Mouse (Mus musculus) layer of hippocampus, postnatal 25 days (tissue): ENCODE measurements around the gene H1foo. TPM values are rescaled to one million over a fixed set of nuclear protein-coding genes. Genes with fewer than 3 reads are reported as not detected.

Source experiments
- DNase-seq, 2 experiments: peaks; one replicate each; pipeline ENCODE4 v3.0.0; 2022; ENCODE audit warnings: mixed read lengths in 2 of 2, low spot score in 1 of 2; ENCODE audit errors: extremely low spot score in 1 of 2
- total RNA-seq, 2 experiments: library from RNA; stranded (reverse); gene quantifications; 2 replicates each; pipeline ENCODE4 v1.2.3; 2021

H1foo gene
- total RNA-seq, 2 experiments from 2014 or later = not detected

DNA sequence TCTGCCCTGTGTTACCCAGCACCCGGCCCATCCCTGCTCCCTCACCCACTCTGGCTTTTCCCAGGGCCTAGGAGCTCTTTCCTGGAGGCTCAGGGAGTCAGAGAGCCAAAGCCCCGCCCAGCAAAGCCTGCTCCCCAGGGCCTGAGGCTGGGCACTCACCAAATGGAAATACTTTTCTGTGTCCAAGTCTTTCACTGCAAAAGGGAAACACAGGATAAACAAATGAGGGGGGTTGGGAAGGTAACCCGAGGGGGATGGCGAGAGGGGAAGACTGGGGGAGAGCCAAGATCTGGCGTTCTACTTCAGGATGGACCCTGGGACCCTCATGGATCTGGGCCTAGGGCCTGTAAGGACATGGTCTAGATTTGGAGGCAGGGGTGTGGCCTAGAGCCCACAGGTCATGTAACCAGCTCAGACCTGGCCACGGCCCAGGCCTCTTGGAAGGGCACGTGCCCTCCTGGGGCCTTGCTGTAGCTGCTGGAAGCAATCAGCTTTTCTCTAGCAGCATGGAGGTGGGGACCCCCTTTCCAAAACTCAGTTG is 14.5 kb downstream of the H1foo start:
- no peak for DNase-seq

DNA sequence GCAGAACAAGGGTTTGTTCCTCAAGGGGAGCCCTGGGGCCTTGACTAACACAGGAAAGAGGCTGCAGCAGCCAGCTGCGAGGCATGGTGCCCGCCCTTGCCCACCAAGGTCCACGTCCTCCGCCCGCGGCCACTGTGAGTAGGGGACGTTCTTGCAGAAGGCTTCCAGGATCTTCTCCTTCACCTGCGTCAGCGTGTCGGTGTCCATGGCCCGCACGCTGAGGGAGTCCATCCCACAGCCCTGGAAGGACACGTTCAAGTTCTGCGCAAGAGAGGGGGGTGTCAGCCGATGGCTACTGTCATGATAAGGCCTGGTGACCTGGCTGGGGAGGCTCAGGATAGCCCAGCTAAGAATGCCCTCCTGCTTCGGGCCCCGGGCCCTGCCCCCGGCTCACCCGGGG is 15.6 kb downstream of the H1foo start:
- no peak for DNase-seq

DNA sequence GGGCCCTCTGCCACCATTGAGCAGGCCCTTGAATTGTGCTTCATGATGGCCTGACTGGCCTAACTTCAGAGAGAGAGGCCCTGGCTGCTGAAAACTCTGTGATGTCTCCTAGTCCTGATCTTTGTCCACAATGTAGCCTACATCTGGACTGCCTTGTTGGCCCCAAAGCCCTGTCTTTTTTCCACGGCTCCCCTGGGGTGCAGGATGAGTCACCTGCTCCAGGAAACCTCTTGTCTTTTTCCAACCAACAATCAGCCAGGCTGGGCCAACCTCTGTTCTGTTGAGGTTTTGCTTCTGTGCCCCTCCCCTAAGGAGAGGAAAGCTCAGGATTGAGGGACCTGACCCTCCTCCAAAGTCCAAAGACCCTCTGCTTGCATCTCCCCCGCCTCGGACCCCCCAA is 17.0 kb downstream of the H1foo start:
- no peak for DNase-seq

DNA sequence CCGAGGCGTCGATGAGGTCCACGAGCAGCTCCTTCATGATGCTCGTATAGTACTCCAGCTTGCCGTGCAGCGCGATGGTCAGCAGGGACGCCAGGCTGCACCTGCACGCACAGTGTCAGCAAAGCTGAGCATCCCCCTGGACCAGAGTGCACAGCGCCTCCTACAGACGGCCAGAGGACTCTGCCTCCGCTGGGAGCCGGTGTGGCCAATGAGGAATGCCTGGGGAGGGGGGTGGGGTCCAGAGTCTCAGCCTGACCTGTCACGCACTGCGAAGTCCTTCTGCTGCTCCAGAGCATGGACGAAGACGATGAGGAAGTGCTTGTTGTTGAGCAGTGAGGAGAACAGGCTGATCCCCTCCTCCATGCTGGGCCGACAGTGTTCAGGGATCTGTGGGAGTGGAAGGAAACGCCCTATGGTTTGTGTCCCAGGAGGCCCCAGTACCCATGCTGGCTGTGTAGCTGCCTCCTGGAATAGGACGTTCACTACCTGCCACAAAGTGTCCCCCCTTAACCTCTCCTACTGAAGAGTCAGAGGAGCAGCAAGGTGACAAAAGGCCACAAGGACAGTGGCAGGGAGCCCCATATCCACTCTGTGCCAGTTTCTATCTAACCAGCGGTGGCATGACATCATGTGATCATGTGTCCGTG is 17.8 kb downstream of the H1foo start:
- no peak for DNase-seq

DNA sequence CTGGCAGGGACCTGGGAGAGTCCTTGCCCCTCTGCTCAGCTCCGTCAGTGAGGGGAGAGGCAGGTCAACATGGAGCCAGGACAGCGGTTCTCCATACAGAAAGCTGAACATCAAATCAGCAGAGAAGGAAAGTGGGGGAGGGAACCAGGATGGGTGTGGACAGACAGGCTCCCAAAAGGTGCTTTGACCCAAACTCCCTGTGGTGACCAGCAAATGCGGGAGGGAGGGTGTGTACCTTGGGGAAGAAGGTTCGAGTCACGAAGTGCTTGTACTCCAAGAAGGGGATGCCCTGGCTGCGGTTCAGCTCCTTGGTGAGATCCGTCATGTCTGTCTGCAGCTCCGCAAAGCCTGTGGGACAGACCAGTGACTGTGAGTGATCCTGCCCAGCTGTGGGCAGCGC is 18.9 kb downstream of the H1foo start:
- no peak for DNase-seq

DNA sequence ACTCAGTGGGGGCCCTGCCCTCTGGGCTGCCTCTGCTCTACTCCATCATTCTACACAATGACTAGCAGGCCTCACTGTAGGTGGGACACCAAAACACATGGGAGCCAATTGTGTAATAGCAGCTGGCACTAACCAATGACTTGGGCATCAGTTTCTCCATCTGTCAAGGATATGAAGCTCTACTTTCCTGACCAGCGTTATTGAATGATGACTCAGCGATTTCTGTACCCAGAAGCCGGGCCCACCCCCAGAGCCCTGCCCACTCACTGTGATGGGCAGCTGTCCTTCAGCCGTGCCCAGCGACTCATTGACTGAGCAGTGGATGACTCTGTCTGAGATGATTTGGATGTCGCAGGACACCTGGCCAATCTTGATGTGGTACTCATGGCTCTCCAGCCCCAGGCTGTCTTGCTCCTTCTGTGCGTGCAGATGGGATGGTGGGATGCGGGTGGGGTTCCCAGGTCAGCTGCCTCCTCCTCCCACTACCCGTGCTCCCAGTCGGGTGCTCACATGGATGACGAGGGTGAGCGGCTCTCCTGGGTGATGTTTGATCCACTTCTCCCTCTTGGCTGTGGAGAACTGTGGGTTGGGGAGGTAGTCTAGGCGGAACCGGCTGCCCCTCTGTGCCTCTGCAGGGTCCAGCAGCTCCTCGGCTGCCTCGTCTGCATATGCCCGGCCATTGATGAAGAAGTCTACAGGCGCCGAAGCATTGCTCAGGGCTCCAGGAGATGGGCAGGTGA is 21.7 kb downstream of the H1foo start:
- no peak for DNase-seq

DNA sequence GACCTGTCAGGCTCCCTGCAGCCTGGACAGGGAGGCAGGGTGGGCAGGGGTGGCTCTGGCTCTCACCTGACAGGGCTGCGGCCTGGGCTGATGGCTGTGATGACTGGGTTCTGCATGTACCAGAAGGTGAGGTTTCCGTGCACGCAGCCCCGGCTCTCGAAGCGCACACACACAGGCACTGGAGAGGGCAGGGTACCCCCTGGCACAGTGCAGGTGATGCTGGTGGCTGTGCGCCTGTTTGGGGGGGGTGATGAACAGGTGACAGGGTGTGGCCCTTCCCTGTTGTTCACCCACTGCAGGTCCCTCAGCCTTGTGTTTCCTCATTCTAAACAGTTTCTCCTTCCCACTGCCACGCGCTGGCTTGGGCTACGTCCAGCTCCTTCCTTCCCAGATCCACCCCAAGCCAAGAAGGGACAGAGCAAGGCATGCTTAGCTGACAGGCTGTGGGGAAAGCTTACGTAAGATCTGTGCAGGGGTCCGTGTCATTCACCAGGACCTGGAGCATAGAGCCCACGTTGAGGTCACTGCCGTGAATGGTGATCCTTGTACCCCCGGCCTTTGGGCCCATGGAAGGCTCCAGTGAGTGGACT is 22.6 kb downstream of the H1foo start:
- DNase-seq = no peak

DNA sequence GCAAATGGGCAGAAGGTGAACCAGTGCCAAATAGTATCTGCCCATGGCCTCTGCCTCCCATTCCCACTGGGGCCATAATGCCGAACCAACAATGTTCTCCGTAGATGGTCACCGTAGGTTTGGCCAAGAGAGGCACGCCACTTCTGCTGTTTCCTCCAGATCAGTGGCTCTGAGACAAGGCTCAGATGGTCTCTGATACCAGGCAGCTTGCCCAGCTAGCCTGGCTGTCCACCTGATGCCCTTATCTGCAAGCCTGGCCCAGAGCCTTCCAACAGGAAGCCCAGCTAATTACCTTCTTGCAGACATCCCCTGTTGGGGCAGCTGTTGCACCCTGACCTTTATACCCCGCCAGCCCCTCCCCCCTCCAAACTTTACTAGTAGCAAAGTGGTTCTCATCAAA is 23.3 kb downstream of the H1foo start:
- no peak for DNase-seq

DNA sequence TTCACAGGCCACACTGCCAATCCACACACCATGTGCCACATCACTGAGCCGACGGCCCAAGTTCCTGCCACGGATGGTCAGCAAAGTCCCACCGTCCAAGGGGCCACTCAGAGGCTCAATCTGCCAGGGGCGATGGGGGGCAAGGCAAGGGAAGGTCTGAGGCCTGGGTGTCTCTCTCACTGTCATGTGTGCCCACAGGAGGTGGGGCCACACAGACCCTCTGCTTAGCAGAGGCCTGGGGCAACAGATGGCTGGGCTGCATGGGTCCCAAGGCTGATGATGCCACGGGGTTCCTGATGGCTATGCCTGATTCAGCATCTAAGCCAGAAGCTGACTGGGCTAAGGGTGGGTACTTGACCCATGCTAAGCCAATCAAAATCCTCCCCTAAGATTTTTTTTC is 24.0 kb downstream of the H1foo start:
- DNase-seq = no peak

DNA sequence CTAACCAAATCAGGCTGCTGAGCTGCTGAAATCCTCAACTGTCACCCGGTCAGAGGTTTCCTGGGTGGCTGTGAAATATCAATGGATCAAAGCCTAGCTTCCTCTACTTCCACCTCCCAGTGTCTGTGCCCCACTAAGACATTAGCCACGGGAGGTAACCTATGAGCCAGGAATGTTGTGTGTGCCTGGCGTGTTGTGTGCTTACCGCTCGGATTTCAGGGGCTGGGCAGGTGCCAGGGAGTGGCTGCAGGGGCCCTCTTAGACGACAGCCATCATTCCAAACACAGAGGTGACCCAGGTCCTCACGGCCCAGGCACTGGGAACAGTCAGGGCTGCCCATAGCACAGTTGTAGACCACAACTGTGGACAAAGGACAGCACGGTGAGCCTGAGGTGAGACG is 24.4 kb downstream of the H1foo start:
- DNase-seq = no peak

DNA sequence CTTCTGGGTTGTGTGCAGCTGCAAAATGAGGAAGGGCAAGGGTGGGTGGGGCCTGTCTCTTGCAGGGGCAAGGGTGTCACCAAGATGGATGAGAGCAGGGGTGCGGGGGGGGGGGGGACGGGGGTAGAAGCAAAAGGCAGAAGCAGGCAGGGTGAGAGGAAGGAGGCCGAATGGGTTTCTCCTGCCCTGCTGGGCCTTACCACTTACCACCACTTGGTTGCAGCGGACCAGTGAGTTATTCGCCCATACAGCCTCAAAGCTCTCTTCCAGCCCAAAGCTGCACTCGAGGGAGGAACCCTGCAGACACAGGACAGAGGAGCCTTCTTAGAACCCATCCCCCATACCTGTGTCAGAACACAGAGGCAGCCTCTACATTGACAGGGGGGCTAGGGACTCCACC is 25.2 kb downstream of the H1foo start:
- no peak for DNase-seq

DNA sequence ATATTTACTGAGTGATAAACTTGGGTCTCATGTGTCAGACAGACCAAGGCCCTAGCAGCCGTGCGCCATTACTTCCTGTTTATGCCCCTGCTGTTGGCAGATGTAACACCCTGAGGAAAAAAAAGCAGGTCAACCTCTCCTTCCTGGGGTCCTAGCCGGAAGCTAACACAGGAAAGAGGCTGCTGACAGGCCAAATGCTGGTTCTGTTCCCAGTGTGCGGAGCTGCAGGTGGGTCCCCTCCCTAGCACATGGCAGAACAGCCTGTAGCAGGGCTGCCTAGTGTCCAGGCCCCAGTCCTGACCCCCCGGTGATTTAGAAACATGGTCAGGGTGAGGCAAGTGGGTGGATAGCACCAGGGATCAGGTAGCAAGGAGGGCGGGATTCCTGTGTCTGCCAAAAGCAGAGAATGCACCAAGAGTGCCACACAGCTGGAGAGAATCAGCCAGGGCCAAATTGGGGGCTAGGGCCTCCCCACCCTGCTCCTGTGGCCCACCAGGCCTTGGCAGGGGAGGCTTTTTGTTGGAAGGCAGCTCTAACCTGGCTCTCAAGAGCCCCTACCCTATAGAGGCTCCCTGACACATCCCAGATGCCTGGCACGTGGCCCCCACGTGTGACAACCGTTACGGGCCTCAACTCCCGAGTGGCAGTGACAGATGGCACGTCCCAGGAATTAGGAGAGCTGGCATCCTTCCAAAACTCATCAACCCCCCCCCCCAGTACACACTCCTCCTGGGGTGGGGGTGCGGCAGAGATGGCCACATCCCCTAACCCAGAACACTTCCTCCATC is 26.7 kb downstream of the H1foo start:
- no peak for DNase-seq

DNA sequence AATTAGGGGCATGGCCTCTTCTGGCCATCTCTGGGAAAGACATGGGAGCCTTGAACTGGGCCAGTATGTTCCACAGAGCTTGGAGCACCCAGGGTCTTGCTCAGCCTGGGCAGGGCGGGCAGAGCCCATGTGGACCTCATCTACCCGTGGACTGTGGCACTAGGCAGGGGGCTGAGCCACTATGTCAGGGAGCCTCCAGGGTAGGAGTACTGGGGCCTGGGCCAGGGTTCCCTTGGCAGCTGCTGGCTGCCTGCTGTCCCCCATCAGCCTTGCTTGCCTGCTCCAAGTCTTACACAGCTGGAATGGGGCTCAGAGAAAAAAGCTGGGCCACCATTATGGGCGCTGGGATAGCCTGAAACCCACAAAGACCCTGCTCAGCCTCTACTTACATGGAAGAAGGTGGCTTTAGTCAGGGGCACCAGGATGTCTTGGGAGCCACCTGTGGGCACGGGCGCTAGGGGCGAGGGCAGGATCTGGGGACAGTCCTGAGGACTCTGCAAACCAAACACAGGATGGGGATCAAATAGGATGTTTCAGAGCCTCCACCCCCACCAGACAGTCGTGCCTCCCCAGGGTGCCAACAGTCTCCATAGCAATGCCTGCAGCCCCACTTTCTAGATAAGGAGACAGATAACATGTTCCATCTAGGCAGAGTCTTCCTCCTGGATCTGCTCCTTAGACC is 27.5 kb downstream of the H1foo start:
- no peak for DNase-seq

DNA sequence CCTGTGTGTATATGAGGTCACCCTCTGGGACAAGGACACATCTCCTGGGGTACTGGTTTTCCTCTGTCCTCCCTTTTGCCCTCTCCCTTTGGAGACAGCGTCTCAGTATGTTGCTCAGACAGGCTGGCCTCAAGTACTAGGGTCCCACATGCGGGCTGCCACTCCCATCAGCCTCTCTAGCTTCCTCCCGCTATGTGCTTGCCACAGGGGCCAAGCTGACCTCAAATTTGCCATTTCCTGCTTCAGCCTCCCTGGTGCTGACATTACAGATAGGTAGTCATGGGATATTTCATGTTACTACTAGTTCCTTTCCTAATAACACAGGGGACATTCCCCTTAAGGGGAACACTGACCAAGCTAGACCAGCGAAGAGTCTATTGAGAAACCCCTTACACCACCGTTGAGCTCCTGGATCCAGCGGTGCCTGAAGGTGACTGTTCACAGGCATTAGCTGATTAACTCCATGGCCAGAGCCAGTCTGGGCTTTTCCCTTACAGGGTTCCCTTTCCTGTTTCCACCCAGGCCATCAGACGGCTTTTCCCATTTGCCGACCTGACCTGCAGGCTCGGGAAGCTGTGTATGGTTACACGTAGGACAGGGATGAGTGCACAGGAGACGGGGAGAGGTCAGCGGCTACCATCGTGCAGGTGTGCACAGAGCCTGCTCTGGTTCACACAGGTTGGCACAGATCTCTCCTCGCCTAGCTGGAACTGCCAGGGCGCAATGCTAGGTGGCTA is 28.6 kb downstream of the H1foo start:
- DNase-seq = no peak

DNA sequence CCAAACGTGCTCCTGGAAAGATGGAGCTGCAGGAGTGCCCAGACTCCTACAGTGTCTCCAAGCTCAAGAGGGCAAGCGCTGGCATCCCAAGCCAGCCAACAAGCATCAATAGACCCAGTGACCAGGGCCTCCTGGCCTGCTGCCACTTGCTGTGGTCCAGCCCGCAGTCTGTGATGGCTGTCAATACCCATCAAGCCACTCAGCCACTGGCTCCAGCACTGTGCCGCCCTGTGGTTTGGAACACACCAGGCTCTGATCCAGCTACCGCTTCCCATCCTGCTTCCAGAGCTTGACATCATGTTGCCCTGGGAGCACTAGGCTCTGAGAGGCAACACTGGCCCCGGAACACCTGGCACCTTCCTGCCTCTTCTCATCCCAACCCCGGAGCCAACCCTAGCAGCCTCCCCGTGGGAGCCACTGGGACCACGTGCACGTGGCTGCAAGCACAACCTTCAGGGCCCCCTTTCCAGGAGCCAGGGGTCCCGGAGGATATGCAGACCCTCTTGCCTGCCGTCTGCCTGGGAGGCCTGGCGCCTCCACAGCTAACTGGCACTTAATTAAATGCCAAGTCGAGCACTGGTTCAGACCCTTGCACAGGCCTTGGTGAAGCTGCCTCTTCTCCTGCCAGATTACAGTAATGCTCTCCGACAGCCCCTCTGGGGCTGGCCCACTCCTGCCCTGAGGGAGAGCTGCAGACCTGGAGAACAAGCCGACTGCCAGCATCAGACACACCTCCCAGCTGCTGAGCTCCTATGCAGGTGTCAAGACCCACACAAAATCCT is 29.3 kb downstream of the H1foo start:
- DNase-seq = no peak

DNA sequence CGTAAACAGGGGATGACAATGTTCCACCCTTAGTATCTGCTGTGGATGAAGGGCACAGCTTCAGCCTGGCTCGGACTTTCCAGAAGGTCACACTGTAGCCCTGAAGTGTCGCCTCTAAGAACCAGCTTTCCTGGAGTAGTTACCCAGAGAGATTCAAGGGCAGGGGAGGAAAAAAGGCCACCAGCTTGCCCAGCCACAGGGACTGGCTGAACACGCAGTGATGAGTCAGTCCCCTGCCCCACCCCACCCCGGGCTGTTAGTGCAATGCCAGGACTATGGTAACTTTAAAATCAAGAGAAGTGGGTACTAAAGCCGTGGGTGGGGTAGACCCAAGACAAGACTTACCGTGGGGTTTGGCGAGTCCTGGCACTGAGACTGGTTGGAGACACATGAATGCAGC is 30.9 kb downstream of the H1foo start:
- no peak for DNase-seq

DNA sequence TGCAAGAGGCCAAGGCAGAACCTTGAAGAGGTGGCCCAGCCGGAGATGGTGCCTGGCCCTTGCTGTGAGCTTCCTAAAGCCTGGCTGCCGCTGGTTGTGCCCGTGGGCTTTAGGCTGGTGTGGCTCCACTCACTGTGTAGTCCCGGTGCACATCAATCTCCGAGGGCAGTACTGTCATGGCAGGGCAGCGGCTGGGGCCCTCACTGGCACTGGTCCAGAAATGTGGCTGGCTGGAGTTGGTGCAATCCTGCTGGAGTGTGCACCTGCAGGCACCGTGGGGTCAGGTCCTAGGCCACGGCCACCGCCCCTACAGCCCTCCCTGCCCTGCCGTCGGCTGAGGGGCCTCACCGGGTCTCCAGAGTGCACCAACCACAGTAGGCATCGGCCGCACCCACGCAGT is 33.1 kb downstream of the H1foo start:
- DNase-seq = no peak

DNA sequence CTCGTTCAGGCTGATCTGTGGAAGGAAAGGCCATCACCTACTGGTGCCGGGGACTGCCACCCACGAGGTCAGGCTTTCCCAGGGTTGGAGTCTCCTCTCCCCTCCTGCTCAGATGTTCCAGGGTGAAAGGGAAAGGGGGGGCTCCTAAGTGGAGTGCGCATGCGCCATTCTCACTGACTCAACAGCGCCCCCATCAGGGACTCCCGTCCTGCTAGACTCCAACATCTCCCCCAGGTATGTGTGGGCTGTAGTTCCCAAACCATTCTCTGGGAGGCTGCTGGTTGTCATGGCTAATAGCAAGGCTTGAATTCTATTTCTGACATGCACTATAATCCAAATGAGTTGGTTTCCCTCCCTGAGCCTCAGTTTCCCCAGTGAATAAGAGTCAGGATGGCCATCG is 33.9 kb downstream of the H1foo start:
- DNase-seq = no peak

DNA sequence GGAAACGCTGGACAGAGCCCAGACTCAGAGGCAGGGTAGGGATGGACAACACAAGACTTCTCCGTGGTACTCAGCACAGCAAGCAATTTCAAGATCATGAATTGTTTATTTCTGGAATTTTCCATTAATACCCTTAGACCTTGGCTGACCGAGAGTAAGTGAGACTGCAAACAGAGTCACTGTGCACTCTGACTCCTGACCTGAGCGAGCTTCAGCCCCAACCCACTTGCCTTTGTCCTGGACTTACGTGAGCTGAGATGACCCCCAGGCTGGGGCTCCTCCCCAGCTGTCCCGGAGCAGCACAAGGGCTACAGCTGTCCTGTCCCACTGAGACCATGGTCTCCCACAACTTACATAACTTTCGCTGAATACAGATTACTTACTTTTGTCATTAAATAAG is 38.2 kb downstream of the H1foo start:
- no peak for DNase-seq
